Mouse (Mus musculus): ENCODE results near the gene Gse1. TPM values are rescaled to one million over a fixed set of nuclear protein-coding genes. Genes with fewer than 3 reads are reported as not detected.

The Gse1 gene
- polyA plus RNA-seq, 1 experiment from 2014 or later: 14.3 TPM

- H3K9ac ChIP-seq: no peak overlapping the region
- 69% methylated on average over 9 of the region's 9 CpGs for WGBS
- peaks cover 68% of the 10 kb centered on the region for H3K4me1 ChIP-seq (ENCODE audit: insufficient read depth)
- DNase-seq (no peak), ATAC-seq (ENCODE audit: insufficient read depth) (no peak)
- H3K4me3 ChIP-seq (ENCODE audit: low read depth, low read length): no peak overlapping the region
- H3K27me3 ChIP-seq (ENCODE audit: insufficient read depth, low read length): no peaks in the 10 kb centered on the region
- no peak overlapping the region for H3K4me2 ChIP-seq
- TF ChIP-seq CTCF (IDR thresholded peaks at IDR 0.05; ENCODE audit: low read depth): no peak
- H3K9me3 ChIP-seq (ENCODE audit: low read depth, low read length): no peaks in the 10 kb centered on the region
- H3K36me3 ChIP-seq (ENCODE audit: insufficient read depth): no peaks in the 10 kb centered on the region
- no peak overlapping the region for H3K27ac ChIP-seq (ENCODE audit: low read depth)
These were observed 191.4 kb downstream of the Gse1 start for GRCm38 (mm10) chr8:120419675-120420074.

DNA sequence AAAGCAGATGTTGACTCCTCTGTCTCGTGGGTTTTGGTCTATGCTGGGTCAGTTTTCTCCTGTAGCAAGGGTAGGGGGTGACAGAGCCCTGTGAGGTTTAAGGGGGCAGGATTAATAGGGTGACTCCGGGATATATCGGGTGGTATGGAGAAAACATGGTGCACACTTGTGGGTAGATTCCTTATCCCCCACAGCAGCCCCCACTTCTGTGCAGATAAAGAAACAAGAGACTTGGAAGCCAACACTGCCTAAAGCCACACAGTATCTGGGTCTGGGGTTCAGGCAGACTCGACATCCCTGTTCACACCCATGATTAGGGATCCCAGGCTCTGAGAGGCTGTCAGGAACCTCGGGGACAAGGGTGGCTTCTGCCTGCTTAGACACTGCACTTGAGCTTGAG, 192.0 kb downstream of the Gse1 start:
- no peak for TF ChIP-seq CTCF (IDR thresholded peaks at IDR 0.05; ENCODE audit: low read depth)
- no peak for DNase-seq
- Histone ChIP-seq H3K27ac (ENCODE audit: low read depth) (no peak overlapping the region), H3K27me3 (ENCODE audit: insufficient read depth, low read length) (no peaks in the 10 kb centered on the region), H3K9me3 (ENCODE audit: low read depth, low read length) (no peaks in the 10 kb centered on the region), H3K9ac (no peak overlapping the region), H3K4me1 (ENCODE audit: insufficient read depth) (peaks cover 73% of the 10 kb centered on the region), H3K4me3 (ENCODE audit: low read depth, low read length) (no peak overlapping the region), H3K36me3 (ENCODE audit: insufficient read depth) (no peaks in the 10 kb centered on the region), H3K4me2 (no peak overlapping the region)
- no peak for ATAC-seq (ENCODE audit: insufficient read depth)
- 55% methylated on average over 5 of the region's 5 CpGs for WGBS

- Histone ChIP-seq H3K9ac (no peak overlapping the region), H3K4me1 (ENCODE audit: insufficient read depth) (peaks cover 71% of the 10 kb centered on the region), H3K27ac (ENCODE audit: low read depth) (no peak overlapping the region), H3K27me3 (ENCODE audit: insufficient read depth, low read length) (no peaks in the 10 kb centered on the region), H3K4me3 (ENCODE audit: low read depth, low read length) (no peak overlapping the region), H3K36me3 (ENCODE audit: insufficient read depth) (no peaks in the 10 kb centered on the region), H3K9me3 (ENCODE audit: low read depth, low read length) (no peaks in the 10 kb centered on the region), H3K4me2 (no peak overlapping the region)
- 20% methylated on average over 9 of the region's 9 CpGs for WGBS
- no peak for ATAC-seq (ENCODE audit: insufficient read depth)
- no peak for TF ChIP-seq CTCF (IDR thresholded peaks at IDR 0.05; ENCODE audit: low read depth)
- peak; percentile 37 for DNase-seq
These were observed 193.4 kb downstream of the Gse1 start for GRCm38 (mm10) chr8:120421638-120422037.

- no peaks in the 10 kb centered on the region for H3K36me3 ChIP-seq (ENCODE audit: insufficient read depth)
- H3K4me3 ChIP-seq (ENCODE audit: low read depth, low read length): no peak overlapping the region
- H3K4me2 ChIP-seq: no peak overlapping the region
- no peaks in the 10 kb centered on the region for H3K27me3 ChIP-seq (ENCODE audit: insufficient read depth, low read length)
- H3K9ac ChIP-seq: no peak overlapping the region
- DNase-seq (no peak), ATAC-seq (ENCODE audit: insufficient read depth) (no peak)
- no peaks in the 10 kb centered on the region for H3K9me3 ChIP-seq (ENCODE audit: low read depth, low read length)
- H3K27ac ChIP-seq (ENCODE audit: low read depth): no peak overlapping the region
- TF ChIP-seq CTCF (IDR thresholded peaks at IDR 0.05; ENCODE audit: low read depth): no peak
- WGBS: 88% methylated on average over 8 of the region's 8 CpGs
- H3K4me1 ChIP-seq (ENCODE audit: insufficient read depth): peaks cover 71% of the 10 kb centered on the region
These were observed 194.0 kb downstream of the Gse1 start for GRCm38 (mm10) chr8:120422236-120422635.

- ATAC-seq (ENCODE audit: insufficient read depth): no peak
- no peak for TF ChIP-seq CTCF (IDR thresholded peaks at IDR 0.05; ENCODE audit: low read depth)
- Histone ChIP-seq H3K9ac (no peak overlapping the region), H3K27ac (ENCODE audit: low read depth) (peak overlapping the region; percentile 89; the same call in 1 of the 2 replicates), H3K4me3 (ENCODE audit: low read depth, low read length) (no peak overlapping the region), H3K27me3 (ENCODE audit: insufficient read depth, low read length) (no peaks in the 10 kb centered on the region), H3K4me1 (ENCODE audit: insufficient read depth) (peaks cover 62% of the 10 kb centered on the region), H3K9me3 (ENCODE audit: low read depth, low read length) (no peaks in the 10 kb centered on the region), H3K4me2 (no peak overlapping the region), H3K36me3 (ENCODE audit: insufficient read depth) (no peaks in the 10 kb centered on the region)
- no peak for DNase-seq
- 47% methylated on average over 7 of the region's 7 CpGs for WGBS
These were observed 195.3 kb downstream of the Gse1 start for GRCm38 (mm10) chr8:120423576-120423975.

DNA sequence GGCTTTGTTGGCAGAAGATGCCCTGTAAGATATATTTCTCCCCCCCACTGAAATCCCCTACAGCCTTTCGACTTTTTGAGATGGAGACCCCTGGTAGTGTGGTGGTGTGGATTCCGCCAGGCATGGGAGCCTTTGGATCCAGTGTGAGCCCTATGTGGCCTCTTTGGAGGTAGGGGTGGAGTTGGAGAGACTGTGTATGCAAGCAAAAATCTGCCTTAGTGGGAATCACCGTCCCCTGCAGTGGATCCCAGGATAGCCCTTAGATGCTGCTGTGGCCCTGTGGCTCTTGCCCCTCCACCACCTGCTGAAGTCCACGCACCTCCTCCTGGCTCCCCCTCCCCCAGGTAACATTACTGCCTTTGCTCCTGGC, 196.6 kb downstream of the Gse1 start:
- peak overlapping the region; percentile 45 for H3K4me2 ChIP-seq
- ATAC-seq (ENCODE audit: insufficient read depth): no peak
- no peak overlapping the region for H3K4me3 ChIP-seq (ENCODE audit: low read depth, low read length)
- peaks cover 52% of the 10 kb centered on the region for H3K4me1 ChIP-seq (ENCODE audit: insufficient read depth)
- H3K9ac ChIP-seq: peak overlapping the region; percentile 37; the same call in 1 of the 2 replicates
- peak; percentile 43 for DNase-seq
- no peaks in the 10 kb centered on the region for H3K36me3 ChIP-seq (ENCODE audit: insufficient read depth)
- peak overlapping the region; percentile 89 for H3K27ac ChIP-seq (ENCODE audit: low read depth)
- 34% methylated on average over 4 of the region's 4 CpGs for WGBS
- TF ChIP-seq CTCF (IDR thresholded peaks at IDR 0.05; ENCODE audit: low read depth): no peak
- H3K9me3 ChIP-seq (ENCODE audit: low read depth, low read length): no peaks in the 10 kb centered on the region
- H3K27me3 ChIP-seq (ENCODE audit: insufficient read depth, low read length): no peaks in the 10 kb centered on the region

DNA sequence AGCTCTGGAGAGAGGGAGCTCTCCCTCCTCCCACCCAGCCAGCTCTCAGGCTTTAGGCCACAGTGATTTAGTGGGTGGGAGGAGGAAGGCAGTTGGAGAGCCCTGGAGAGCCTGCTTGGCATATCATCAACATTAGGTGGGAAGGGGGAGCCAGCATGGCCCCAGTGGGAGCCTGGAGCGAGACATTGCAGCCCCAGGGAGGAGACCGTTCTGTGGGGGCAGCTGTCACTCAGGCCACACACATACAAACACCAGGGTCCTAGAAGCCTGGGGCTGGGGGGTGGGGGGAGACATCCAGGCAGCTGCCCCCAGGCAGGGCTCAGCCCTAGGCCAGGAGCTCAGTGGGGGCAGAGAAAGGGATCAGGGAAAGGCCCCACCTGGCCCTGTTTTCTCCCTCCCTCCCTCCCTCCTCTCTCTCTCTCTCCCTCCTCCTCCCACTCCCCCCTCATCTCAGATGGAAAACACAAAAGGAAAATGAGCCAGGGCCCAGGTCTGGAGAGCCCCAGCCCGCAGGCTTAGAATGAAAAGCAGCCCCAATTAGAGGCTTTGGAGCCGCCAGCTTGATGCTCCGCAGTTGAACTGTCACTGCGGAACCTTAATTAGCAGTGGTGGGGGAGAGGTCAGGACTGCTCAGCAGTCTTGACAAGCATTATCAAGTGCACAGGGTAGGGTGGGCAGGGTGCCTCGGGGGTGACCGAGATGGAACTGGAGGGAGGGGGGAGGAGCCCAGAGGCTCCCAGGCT, 197.1 kb downstream of the Gse1 start:
- no peaks in the 10 kb centered on the region for H3K36me3 ChIP-seq (ENCODE audit: insufficient read depth)
- peak overlapping the region; percentile 89 for H3K27ac ChIP-seq (ENCODE audit: low read depth)
- no peaks in the 10 kb centered on the region for H3K9me3 ChIP-seq (ENCODE audit: low read depth, low read length)
- peaks cover 47% of the 10 kb centered on the region for H3K4me1 ChIP-seq (ENCODE audit: insufficient read depth)
- DNase-seq: peak; percentile 83
- 10% methylated on average over 8 of the region's 8 CpGs for WGBS
- peak overlapping the region; percentile 45 for H3K4me2 ChIP-seq
- no peak for TF ChIP-seq CTCF (IDR thresholded peaks at IDR 0.05; ENCODE audit: low read depth)
- H3K4me3 ChIP-seq (ENCODE audit: low read depth, low read length): no peak overlapping the region
- peak; percentile 77 for ATAC-seq (ENCODE audit: insufficient read depth)
- no peaks in the 10 kb centered on the region for H3K27me3 ChIP-seq (ENCODE audit: insufficient read depth, low read length)
- peak overlapping the region; percentile 37; the same call in 1 of the 2 replicates for H3K9ac ChIP-seq

All from lung, embryonic 14.5 days (tissue).